Mouse (Mus musculus) adrenal gland, postnatal 4 days (tissue): ENCODE results near the gene Tnfsf4. TPM values are rescaled to one million over a fixed set of nuclear protein-coding genes. Genes with fewer than 3 reads are reported as not detected.
A peak's percentile ranks its signal among the peaks of the same experiment; 100 is the strongest.

Experiments
- DNase-seq, 2 experiments: peaks; one replicate each; pipeline ENCODE4 v3.0.0; 2021 to 2022; ENCODE audit warnings: low spot score in 2 of 2, mixed read lengths in 2 of 2
- long read RNA-seq, 2 experiments: library from polyadenylated mRNA; stranded (forward); transcript quantifications; one replicate each; pipeline ENCODE4 v2.0.0; 2021
- total RNA-seq, 2 experiments: library from RNA; stranded (reverse); gene quantifications; 2 replicates each; pipeline ENCODE4 v1.2.3; 2021

Gene Tnfsf4
- not detected for total RNA-seq
- long read RNA-seq, experiment 1 = 0 reads
- long read RNA-seq, experiment 2 = 0 reads

- DNase-seq = no peak
Measured at GRCm38 (mm10) chr1:161394931-161395459, at the start of gene Tnfsf4. Gene Tnfsf4, plus strand, starts transcription at chr1:161395409.

DNA sequence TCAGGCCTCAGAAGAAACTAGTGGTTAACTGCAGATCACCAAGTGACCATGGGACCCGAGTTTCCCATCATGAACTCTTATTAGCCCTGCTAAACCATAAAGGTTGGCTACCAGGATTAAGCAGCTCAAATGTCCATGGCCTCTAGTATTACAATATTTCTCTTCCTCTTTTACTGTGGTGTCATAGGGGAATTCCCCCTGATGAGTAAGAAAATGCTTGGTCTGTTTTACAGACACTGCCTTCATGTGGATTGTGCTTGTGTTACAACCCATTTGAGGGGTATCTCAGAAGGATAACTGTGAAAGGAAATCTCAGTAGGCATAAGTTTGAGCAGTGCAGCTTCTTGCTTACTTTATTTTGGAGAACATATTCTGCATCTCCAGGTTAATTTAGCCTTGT lies 44.2 kb upstream of the Tnfsf4 start:
- DNase-seq = no peak

- DNase-seq = no peak
Measured at GRCm38 (mm10) chr1:161365006-161365405, 30.2 kb upstream of the Tnfsf4 start.

DNA sequence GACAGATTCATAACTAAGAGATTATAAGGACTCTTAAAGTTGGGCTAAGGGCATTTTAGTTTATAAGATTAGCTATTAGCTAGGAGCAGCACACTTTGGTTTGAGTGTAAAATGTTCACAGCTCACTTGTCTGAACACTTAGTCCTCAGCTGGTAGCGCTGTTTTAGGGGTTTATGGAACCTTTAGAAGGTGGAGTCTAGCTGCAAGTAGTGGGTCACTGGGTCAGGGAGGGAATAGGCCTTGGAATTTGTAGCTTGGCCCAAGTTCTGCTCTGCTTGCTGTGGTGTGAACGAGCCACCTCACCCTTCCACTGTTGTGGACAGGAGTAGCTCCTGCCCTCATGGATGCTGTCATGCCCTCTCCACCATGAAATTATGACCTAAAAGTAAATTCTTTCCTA lies 23.3 kb upstream of the Tnfsf4 start:
- no peak for DNase-seq

DNA sequence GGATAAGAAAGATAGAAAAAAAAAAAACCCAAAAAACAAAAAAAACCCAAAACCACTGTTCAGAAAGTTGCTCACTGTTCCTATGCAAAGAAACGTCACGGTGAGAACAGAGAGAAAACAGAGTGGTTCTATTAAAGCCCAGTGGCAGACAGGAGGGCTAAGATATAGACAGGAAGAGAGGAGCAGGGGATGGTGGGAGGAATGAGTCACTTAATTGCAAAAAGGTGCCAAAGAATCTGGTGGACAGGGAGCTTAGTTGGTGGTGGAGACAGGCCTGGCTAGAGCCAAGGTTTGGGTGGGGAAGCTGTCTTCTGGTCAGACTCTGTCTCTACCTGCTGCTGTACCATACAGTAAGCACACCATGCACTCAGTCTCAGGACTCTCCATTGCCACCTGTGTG lies 19.3 kb upstream of the Tnfsf4 start:
- DNase-seq = no peak

DNA sequence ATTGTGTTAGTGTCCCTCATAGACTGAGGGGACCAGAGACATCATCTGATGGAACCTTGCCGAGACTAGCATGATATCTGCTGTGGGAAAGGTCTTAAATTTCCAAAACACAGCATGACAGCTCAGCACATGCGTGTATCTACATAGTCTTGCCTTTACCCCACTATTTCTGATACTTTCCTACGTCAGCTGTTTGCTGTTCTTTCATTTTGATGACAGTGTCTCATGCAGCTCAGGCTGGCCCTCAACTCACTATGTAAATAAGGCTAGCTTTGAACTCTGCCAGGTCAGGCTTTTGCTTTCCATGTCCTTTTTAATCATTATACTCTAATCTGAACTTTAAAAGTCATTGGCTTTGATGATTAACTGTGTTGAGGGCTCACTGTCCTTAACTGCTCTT lies 16.6 kb upstream of the Tnfsf4 start:
- no peak for DNase-seq

DNA sequence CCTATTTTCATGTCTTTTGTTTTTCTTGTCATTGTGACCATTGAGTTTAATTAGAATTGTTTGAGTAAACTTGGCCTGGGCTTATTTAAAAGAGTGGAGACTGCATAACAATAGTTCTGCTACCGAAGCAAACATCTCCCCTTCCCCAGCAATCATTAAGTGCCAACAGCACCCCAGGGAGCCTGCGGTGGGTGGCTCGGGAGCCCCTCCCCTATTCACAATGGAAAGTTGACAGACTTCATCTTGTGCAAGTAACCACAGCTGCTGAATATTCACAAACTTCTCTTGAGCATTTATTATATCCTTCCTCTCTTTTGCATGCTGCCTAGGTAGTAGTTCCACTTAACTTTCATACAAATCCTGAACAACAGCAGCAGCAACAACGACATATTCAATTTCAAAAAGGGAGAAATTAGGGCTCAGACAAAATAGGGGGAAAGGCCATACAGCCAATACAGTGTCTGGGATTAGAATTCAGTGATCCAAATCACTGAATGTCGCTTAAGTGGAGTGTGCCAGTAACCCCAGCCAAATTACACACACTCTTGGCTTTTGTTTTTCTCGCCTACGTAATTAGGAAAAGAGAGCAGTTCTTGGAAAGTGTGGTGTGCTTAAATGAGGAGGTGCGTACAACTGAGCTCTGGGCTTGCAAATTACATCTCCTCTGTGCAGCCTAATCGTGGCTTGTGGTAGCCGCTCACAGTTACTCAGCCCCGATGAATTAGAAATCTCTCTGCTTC lies 15.4 kb upstream of the Tnfsf4 start:
- DNase-seq = no peak

GRCm38 (mm10) chr1:161380425-161380780 lies 14.8 kb upstream of the Tnfsf4 start:
- DNase-seq = no peak

DNA sequence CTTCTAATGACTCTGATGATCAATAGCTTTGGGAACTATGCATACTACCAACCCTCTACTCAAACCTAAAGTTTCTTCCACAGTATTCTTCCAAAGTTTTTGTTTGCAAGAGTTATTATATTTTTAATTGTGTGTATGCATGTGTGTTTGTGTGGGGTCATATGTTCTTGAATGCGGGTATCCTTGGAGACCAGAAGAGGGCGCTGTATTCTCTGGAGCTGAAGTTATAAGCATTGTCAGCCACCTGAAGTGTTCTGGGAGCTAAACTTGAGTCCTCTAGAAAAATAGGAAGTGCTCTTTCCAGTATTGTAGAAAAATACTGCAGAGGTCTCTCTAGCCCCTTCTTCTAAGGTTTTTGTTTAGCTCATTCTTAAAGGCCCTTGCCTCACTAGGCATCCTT lies 5.1 kb upstream of the Tnfsf4 start:
- no peak for DNase-seq

DNA sequence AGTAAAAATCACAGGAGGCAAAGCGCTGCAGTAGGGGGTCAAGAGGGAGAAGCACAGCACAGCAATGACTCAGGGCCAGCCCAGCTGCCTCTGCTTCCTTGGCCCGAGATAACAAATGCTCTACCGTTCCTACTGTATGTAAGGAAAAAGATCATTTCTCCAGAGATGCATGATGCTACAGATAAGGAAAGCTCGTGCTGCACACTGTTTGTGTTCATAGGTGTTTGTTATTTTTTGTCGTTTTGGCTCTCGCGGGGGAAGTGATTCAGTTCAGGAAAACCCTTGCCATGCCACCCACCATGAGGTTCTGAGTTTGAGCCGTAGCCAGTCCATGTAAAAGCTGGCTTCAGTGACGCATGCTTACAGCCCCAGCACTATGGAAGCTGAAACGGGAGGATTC lies 2.3 kb upstream of the Tnfsf4 start:
- DNase-seq = no peak

DNA sequence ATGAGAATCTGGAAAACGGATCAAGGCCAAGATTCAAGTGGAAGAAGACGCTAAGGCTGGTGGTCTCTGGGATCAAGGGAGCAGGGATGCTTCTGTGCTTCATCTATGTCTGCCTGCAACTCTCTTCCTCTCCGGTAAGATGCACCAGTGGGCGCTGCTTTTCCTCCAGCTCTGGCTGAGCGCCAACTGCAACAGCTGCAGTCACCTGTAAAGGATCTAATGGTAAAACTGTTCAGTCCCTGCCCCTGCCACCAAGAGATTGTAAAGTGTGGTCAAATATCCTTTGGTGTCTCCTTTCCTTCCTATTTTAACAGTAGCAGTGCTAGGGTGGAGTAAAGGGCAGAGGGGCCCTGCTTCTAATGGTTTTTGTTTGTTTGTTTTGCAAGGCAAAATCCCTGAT lies 401 bp downstream of the Tnfsf4 start:
- DNase-seq = no peak

DNA sequence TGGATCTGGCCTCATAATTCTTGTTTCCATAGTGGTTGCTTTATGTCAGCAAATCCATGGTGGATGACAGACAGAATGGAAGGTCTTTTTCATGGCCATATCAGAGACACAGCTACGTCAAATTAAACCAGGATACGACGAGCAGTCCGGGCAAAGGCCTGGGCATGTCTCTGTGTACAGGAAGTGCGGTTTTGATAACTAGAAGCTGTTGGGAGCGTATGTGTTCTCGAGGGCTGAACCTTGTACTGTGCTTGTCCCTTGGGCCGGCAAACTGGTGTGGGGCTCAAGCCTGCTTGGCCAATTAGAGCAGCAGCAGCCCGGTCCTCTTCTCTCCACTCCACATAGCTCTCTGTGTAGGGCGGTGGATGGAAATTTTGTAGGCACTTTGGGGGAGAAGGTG lies 1.1 kb downstream of the Tnfsf4 start:
- no peak for DNase-seq

DNA sequence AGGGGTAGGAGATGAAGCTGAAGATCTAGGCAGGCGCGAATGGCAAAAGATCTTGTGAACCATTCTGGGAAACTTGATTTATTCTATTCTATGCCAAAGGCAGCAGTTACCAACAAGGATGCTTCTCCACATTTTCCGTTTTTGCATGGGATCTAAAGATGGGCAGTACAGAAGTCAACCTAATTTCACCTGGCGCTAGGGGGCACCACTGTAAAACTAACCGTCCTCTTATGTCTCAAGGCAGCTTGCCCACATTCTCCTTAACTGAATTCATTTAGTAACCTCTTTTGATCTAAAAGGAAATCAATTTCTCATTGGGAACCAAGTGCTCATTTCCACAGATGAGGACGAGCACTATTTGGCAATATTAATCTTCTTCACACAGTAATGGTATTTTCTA lies 4.9 kb downstream of the Tnfsf4 start:
- peak; percentile 17 to 39 for DNase-seq

GRCm38 (mm10) chr1:161403061-161403460 lies 7.9 kb downstream of the Tnfsf4 start:
- DNase-seq = no peak

- DNase-seq = no peak
Measured at GRCm38 (mm10) chr1:161406480-161406879, 11.3 kb downstream of the Tnfsf4 start.

GRCm38 (mm10) chr1:161419926-161420325 lies 24.7 kb downstream of the Tnfsf4 start:
- no peak for DNase-seq

GRCm38 (mm10) chr1:161420646-161421045 lies 25.4 kb downstream of the Tnfsf4 start:
- DNase-seq = no peak

- DNase-seq = no peak
Measured at GRCm38 (mm10) chr1:161426277-161427056, 31.3 kb downstream of the Tnfsf4 start.

DNA sequence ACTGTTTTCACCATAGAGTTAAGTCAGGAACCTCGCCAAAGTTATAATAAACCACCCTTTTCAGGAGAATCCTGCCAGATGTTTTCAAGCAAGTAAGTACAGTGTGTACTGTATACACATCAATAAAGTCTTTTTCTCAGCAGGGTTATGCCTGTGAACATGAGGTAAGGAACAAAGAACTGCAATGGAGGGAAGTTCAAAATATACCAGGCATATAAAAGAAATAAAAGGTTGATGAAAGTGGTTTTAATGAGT lies 31.8 kb downstream of the Tnfsf4 start:
- DNase-seq = no peak

DNA sequence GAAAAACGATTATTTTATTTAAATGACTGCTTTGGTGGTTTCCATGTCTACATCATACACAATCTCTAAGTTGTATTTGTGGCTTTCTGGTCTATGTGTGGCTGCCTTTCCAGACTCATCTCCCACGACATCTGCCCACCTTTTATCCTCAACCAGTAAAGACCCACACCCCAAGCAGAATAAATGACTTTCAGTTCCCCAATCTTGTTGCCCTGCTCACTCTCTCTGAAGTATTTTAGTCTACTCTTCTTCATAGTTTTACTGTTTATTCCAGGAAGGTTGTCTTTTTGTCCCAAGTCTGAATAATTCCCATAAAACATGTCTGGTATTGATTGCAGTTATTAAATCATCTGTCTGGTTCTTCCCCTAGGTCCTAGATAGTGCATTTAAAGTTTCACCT lies 40.6 kb downstream of the Tnfsf4 start:
- DNase-seq = no peak

- no peak for DNase-seq
Measured at GRCm38 (mm10) chr1:161436503-161436902, 41.3 kb downstream of the Tnfsf4 start.

- DNase-seq = no peak
Measured at GRCm38 (mm10) chr1:161444858-161445257, 49.6 kb downstream of the Tnfsf4 start.
